Mouse (Mus musculus) megakaryocyte, embryonic 14.5 days (primary cell): Measurements from ENCODE around the gene Gm44973. TPM values are rescaled to one million over a fixed set of nuclear protein-coding genes. Genes with fewer than 3 reads are reported as not detected.

Experiments used
- H3K27me3 ChIP-seq: replicated peaks from 2 replicates; pipeline ENCODE3; 2012; ENCODE audit warnings: inconsistent platforms
- H3K36me3 ChIP-seq: replicated peaks from 2 replicates; pipeline ENCODE3; 2012; ENCODE audit warnings: low read length, inconsistent platforms, mixed read lengths
- H3K4me1 ChIP-seq: 2 replicates; pipeline ENCODE4 v1.6.1; 2012; ENCODE audit warnings: inconsistent platforms
- H3K4me3 ChIP-seq: replicated peaks from 2 replicates; pipeline ENCODE3; 2012; ENCODE audit warnings: moderate library complexity, mild to moderate bottlenecking, inconsistent platforms
- H3K9me3 ChIP-seq: 2 replicates; pipeline ENCODE4 v1.6.1; 2012; ENCODE audit warnings: inconsistent platforms
- FLI1 ChIP-seq: IDR thresholded peaks from 2 replicates; pipeline ENCODE4 v1.6.1; 2012; ENCODE audit warnings: low read length, inconsistent platforms, mixed read lengths
- GATA1 ChIP-seq: IDR thresholded peaks from 3 replicates; pipeline ENCODE4 v1.6.1; 2012; ENCODE audit warnings: mixed read lengths, low read length, inconsistent platforms, borderline replicate concordance
- polyA plus RNA-seq: library from polyadenylated mRNA; stranded (reverse); fragments of >175 nt; gene quantifications from 2 replicates; pipeline ENCODE4 v1.2.3, GENCODE M21; 2012; ENCODE audit warnings: low replicate concordance; ENCODE audit not compliant: insufficient read depth

The Gm44973 gene
- not detected in 2 replicates for polyA plus RNA-seq

DNA sequence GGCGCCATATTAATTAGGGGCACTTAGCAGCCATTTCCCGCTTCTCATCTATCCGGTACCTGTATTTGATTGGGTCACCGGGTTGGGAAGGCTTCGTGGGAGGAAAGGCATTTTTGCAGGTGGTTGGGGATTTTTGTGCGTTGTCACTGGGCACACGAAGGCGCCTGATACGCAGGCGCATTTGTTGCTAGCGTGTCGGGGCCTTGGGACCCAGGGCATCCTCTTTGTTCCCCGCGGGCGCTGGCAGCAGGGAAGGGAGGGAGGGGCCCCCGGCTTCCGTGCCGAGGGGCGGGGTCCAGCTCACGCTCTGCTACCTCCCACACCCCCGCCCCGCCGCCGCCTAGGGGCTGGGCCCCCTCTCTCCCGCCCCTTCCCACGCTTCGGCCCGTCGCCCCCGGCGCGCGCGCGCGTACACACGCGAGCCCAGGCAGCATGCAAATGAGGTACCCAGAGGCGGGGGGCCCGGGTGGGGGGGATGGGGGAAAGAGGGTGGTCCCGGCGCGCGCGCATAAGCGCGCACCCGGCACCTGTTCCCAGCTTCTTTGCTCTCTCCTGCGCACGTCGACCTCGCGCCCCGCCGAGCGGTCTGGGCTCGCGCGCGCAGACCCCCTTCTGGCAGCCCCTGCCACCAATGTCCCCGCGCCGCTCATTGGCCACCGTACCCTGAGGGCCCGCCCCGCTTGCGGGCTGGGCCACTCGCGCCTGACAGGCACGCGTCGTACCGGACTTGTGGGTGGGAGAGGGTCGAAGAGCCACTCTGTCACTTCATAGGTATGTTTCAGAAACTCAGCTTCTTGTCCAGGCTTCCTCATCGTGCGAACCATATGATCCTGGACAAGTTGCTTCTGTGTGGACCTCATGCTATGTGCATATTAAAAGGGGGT is at the start of gene Gm44973:
Gene Gm44973, plus strand, starts transcription at position 379 of the 884 bp plus-strand sequence.
- Histone ChIP-seq H3K4me1 (peaks cover 51% of the 10 kb centered on the region), H3K4me3 (peak within 1 kb of the TSS; percentile 94), H3K36me3 (peaks cover 48% of the 10 kb centered on the region), H3K27me3 (no peaks in the 10 kb centered on the region), H3K9me3 (0 out of 2 replicates have a peak, but pooled peaks cover 3% of the 10 kb centered on the region)
- TF ChIP-seq FLI1 (no peak), GATA1 (peak; percentile 54; the same call in 1 of the 3 replicates)

DNA sequence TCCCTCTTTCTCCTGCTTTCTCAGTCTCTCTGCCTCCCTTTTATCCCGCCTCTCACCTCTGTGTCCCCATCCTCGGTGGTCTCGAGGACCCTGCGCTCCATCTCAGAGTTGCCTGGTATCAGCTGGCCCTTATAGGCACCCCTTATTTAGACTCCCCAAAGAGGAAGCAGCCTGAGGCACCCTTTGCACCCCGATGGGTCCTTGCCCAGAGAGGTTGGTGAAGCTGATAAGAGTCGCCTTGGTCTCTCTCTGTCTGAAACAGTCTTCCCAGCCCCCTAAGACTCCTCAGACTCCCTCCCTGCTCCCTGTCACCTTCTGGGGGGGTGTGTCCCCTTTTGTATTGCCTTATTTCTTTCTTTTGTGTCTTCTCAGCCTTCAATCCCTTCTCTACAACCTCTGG is 44.2 kb upstream of the Gm44973 start, which contains the start of gene Sbk3:
Gene Sbk3, minus strand, starts transcription at position 101 of the 400 bp plus-strand sequence.
- TF ChIP-seq GATA1 (no peak), FLI1 (no peak)
- H3K36me3 ChIP-seq = no peaks in the 10 kb centered on the region
- no peak within 1 kb of the TSS for H3K4me3 ChIP-seq
- H3K4me1 ChIP-seq = peaks cover 24% of the 10 kb centered on the region
- H3K27me3 ChIP-seq = peaks cover 50% of the 10 kb centered on the region
- H3K9me3 ChIP-seq = no peaks in the 10 kb centered on the region

GRCm38 (mm10) chr7:4971710-4972109 is 43.6 kb upstream of the Gm44973 start:
- H3K4me3 ChIP-seq = no peak overlapping the region
- peaks cover 4% of the 10 kb centered on the region for H3K9me3 ChIP-seq
- no peaks in the 10 kb centered on the region for H3K36me3 ChIP-seq
- H3K4me1 ChIP-seq = peaks cover 24% of the 10 kb centered on the region
- no peak for TF ChIP-seq GATA1
- TF ChIP-seq FLI1 = no peak
- peaks cover 51% of the 10 kb centered on the region for H3K27me3 ChIP-seq

- Histone ChIP-seq H3K4me3 (no peak overlapping the region), H3K36me3 (no peaks in the 10 kb centered on the region), H3K4me1 (peaks cover 24% of the 10 kb centered on the region), H3K27me3 (peaks cover 45% of the 10 kb centered on the region), H3K9me3 (peaks cover 11% of the 10 kb centered on the region)
- TF ChIP-seq FLI1 (no peak), GATA1 (no peak)
Observed at GRCm38 (mm10) chr7:4972321-4973047, 42.8 kb upstream of the Gm44973 start.

GRCm38 (mm10) chr7:4975455-4975854 is 39.8 kb upstream of the Gm44973 start:
- TF ChIP-seq FLI1 (no peak), GATA1 (no peak)
- H3K9me3 ChIP-seq = peaks cover 11% of the 10 kb centered on the region
- peaks cover 24% of the 10 kb centered on the region for H3K4me1 ChIP-seq
- H3K27me3 ChIP-seq = peaks cover 36% of the 10 kb centered on the region
- H3K4me3 ChIP-seq = no peak overlapping the region
- H3K36me3 ChIP-seq = no peaks in the 10 kb centered on the region

DNA sequence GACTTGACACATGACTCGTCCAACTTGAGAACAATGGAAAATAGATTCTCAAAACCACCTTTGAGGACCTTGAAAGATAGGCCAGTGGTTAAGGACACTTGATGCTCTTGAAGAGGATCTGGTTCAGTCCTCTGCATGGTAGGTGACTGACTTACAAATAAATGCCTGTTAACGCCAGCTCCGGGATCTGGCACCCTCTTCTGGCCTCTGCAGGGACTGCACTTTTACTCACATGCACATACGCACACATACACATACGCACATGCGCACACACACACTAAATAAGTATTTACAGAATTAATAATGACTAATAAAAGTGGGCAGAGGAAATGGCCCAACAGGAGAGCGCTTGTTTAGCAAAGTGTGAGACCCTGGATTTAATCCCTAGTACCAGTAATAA is 38.5 kb upstream of the Gm44973 start:
- Histone ChIP-seq H3K9me3 (peaks cover 11% of the 10 kb centered on the region), H3K27me3 (peaks cover 30% of the 10 kb centered on the region), H3K4me1 (peaks cover 11% of the 10 kb centered on the region), H3K36me3 (no peaks in the 10 kb centered on the region), H3K4me3 (no peak overlapping the region)
- TF ChIP-seq FLI1 (no peak), GATA1 (no peak)

GRCm38 (mm10) chr7:4988250-4988649 is 27.0 kb upstream of the Gm44973 start:
- H3K4me3 ChIP-seq = no peak overlapping the region
- H3K36me3 ChIP-seq = peaks cover 11% of the 10 kb centered on the region
- peaks cover 7% of the 10 kb centered on the region; the same call in 1 of the 2 replicates for H3K4me1 ChIP-seq
- TF ChIP-seq FLI1 (no peak), GATA1 (no peak)
- H3K9me3 ChIP-seq = peaks cover 33% of the 10 kb centered on the region
- peaks cover 28% of the 10 kb centered on the region for H3K27me3 ChIP-seq

GRCm38 (mm10) chr7:4993347-4993998 is 21.8 kb upstream of the Gm44973 start:
- peaks cover 5% of the 10 kb centered on the region for H3K27me3 ChIP-seq
- H3K4me3 ChIP-seq = peak overlapping the region; percentile 4
- TF ChIP-seq FLI1 = no peak
- no peak for TF ChIP-seq GATA1
- peaks cover 22% of the 10 kb centered on the region for H3K4me1 ChIP-seq
- peaks cover 26% of the 10 kb centered on the region for H3K36me3 ChIP-seq
- H3K9me3 ChIP-seq = peaks cover 49% of the 10 kb centered on the region
